Mouse (Mus musculus): ENCODE measurements around the gene Ptch2. TPM values are rescaled to one million over a fixed set of nuclear protein-coding genes. Genes with fewer than 3 reads are reported as not detected.

Ptch2 gene
- total RNA-seq, 1 experiment from 2014 or later: 8.3 TPM

- no peak for DNase-seq
Measured at GRCm38 (mm10) chr4:117127991-117128686, 32.3 kb downstream of the Ptch2 start.

- no peak for DNase-seq
Measured at GRCm38 (mm10) chr4:117130790-117131189, 34.9 kb downstream of the Ptch2 start.

GRCm38 (mm10) chr4:117131198-117131597 is 35.3 kb downstream of the Ptch2 start:
- no peak for DNase-seq

GRCm38 (mm10) chr4:117131890-117132793 is 36.3 kb downstream of the Ptch2 start:
- DNase-seq: no peak

- DNase-seq: no peak
Measured at GRCm38 (mm10) chr4:117132794-117133143, 36.9 kb downstream of the Ptch2 start.

- no peak for DNase-seq
Measured at GRCm38 (mm10) chr4:117133366-117133796, 37.5 kb downstream of the Ptch2 start.

GRCm38 (mm10) chr4:117133817-117134600 is 38.1 kb downstream of the Ptch2 start, which contains the start of gene Plk3:
Plk3 (minus strand) TSS chr4:117133963.
- peak; percentile 98 for DNase-seq

GRCm38 (mm10) chr4:117134601-117134995 is 38.7 kb downstream of the Ptch2 start:
- no peak for DNase-seq

- peak; percentile 80 for DNase-seq
Measured at GRCm38 (mm10) chr4:117136034-117136433, 40.2 kb downstream of the Ptch2 start.

- peak; percentile 2 for DNase-seq
Measured at GRCm38 (mm10) chr4:117138295-117139216, 42.7 kb downstream of the Ptch2 start.

GRCm38 (mm10) chr4:117139217-117139612 is 43.3 kb downstream of the Ptch2 start:
- DNase-seq: peak; percentile 67

- no peak for DNase-seq
Measured at GRCm38 (mm10) chr4:117140613-117141012, 44.7 kb downstream of the Ptch2 start.

GRCm38 (mm10) chr4:117143023-117143422 is 47.1 kb downstream of the Ptch2 start:
- no peak for DNase-seq

GRCm38 (mm10) chr4:117145248-117145647 is 49.4 kb downstream of the Ptch2 start:
- no peak for DNase-seq

GRCm38 (mm10) chr4:117146176-117146575 is 50.3 kb downstream of the Ptch2 start:
- peak; percentile 97 for DNase-seq

- DNase-seq: no peak
Measured at GRCm38 (mm10) chr4:117148047-117148713, 52.3 kb downstream of the Ptch2 start.

GRCm38 (mm10) chr4:117148815-117149214 is 52.9 kb downstream of the Ptch2 start:
- DNase-seq: no peak

- DNase-seq: no peak
Measured at GRCm38 (mm10) chr4:117149291-117150211, 53.7 kb downstream of the Ptch2 start.

- DNase-seq: no peak
Measured at GRCm38 (mm10) chr4:117150212-117150733, 54.4 kb downstream of the Ptch2 start.
